Mouse (Mus musculus): ENCODE results near the gene Clstn1. TPM values are rescaled to one million over a fixed set of nuclear protein-coding genes. Genes with fewer than 3 reads are reported as not detected.

Clstn1 gene
- polyA plus RNA-seq, 1 experiment from 2014 or later: 34.3 TPM

- TF ChIP-seq CTCF (IDR thresholded peaks at IDR 0.05; ENCODE audit: low read depth): no peak
- Histone ChIP-seq H3K27me3 (replicated peaks; ENCODE audit: control insufficient read depth, insufficient read depth, low read length) (no peaks in the 10 kb centered on the region), H3K4me3 (ENCODE audit: low read depth, low read length) (no peak overlapping the region), H3K27ac (ENCODE audit: low read depth, low read length) (no peak overlapping the region), H3K4me1 (replicated peaks; ENCODE audit: control insufficient read depth, insufficient read depth, low read length) (no peaks in the 10 kb centered on the region), H3K4me2 (replicated peaks; ENCODE audit: low read depth) (no peak overlapping the region), H3K36me3 (ENCODE audit: control insufficient read depth, insufficient read depth) (peaks cover 50% of the 10 kb centered on the region), H3K9ac (ENCODE audit: low read depth, low read length) (no peak overlapping the region), H3K9me3 (ENCODE audit: control insufficient read depth) (no peaks in the 10 kb centered on the region)
- WGBS: 70% methylated on average over 9 of the region's 9 CpGs
- no peak for ATAC-seq
Observed at GRCm38 (mm10) chr4:149628810-149629209, 42.5 kb downstream of the Clstn1 start.

- H3K27me3 ChIP-seq (replicated peaks; ENCODE audit: control insufficient read depth, insufficient read depth, low read length): no peaks in the 10 kb centered on the region
Observed at GRCm38 (mm10) chr4:149632670-149633307, 46.5 kb downstream of the Clstn1 start.

GRCm38 (mm10) chr4:149634157-149634556 lies 47.9 kb downstream of the Clstn1 start:
- H3K27me3 ChIP-seq (replicated peaks; ENCODE audit: control insufficient read depth, insufficient read depth, low read length): no peaks in the 10 kb centered on the region
- H3K36me3 ChIP-seq (ENCODE audit: control insufficient read depth, insufficient read depth): peaks cover 75% of the 10 kb centered on the region
- no peaks in the 10 kb centered on the region for H3K4me1 ChIP-seq (replicated peaks; ENCODE audit: control insufficient read depth, insufficient read depth, low read length)
- 86% methylated on average over 1 of the region's 1 CpGs for WGBS
- TF ChIP-seq CTCF (IDR thresholded peaks at IDR 0.05; ENCODE audit: low read depth): no peak
- H3K9ac ChIP-seq (ENCODE audit: low read depth, low read length): no peak overlapping the region
- no peak for ATAC-seq
- no peak overlapping the region for H3K4me2 ChIP-seq (replicated peaks; ENCODE audit: low read depth)
- no peaks in the 10 kb centered on the region for H3K9me3 ChIP-seq (ENCODE audit: control insufficient read depth)
- no peak overlapping the region for H3K4me3 ChIP-seq (ENCODE audit: low read depth, low read length)
- no peak overlapping the region for H3K27ac ChIP-seq (ENCODE audit: low read depth, low read length)

More at GRCm38 (mm10) chr4:149632670-149633307, 46.5 kb downstream of the Clstn1 start:
- Histone ChIP-seq H3K36me3 (ENCODE audit: control insufficient read depth, insufficient read depth) (peaks cover 71% of the 10 kb centered on the region), H3K4me2 (replicated peaks; ENCODE audit: low read depth) (no peak overlapping the region), H3K27ac (ENCODE audit: low read depth, low read length) (no peak overlapping the region), H3K9ac (ENCODE audit: low read depth, low read length) (no peak overlapping the region), H3K9me3 (ENCODE audit: control insufficient read depth) (no peaks in the 10 kb centered on the region), H3K4me1 (replicated peaks; ENCODE audit: control insufficient read depth, insufficient read depth, low read length) (no peaks in the 10 kb centered on the region), H3K4me3 (ENCODE audit: low read depth, low read length) (no peak overlapping the region)
- WGBS: 90% methylated on average over 9 of the region's 9 CpGs
- ATAC-seq: no peak
- no peak for TF ChIP-seq CTCF (IDR thresholded peaks at IDR 0.05; ENCODE audit: low read depth)

GRCm38 (mm10) chr4:149634966-149635365 lies 48.7 kb downstream of the Clstn1 start:
- TF ChIP-seq CTCF (IDR thresholded peaks at IDR 0.05; ENCODE audit: low read depth): no peak
- 93% methylated on average over 11 of the region's 11 CpGs for WGBS

GRCm38 (mm10) chr4:149635915-149636415 lies 49.7 kb downstream of the Clstn1 start:
- H3K4me3 ChIP-seq (ENCODE audit: low read depth, low read length): no peak overlapping the region
- 77% methylated on average over 8 of the region's 8 CpGs for WGBS
- no peak overlapping the region for H3K9ac ChIP-seq (ENCODE audit: low read depth, low read length)
- no peak for TF ChIP-seq CTCF (IDR thresholded peaks at IDR 0.05; ENCODE audit: low read depth)
- H3K9me3 ChIP-seq (ENCODE audit: control insufficient read depth): no peaks in the 10 kb centered on the region
- H3K4me2 ChIP-seq (replicated peaks; ENCODE audit: low read depth): no peak overlapping the region
- no peaks in the 10 kb centered on the region for H3K4me1 ChIP-seq (replicated peaks; ENCODE audit: control insufficient read depth, insufficient read depth, low read length)
- peaks cover 70% of the 10 kb centered on the region for H3K36me3 ChIP-seq (ENCODE audit: control insufficient read depth, insufficient read depth)
- H3K27me3 ChIP-seq (replicated peaks; ENCODE audit: control insufficient read depth, insufficient read depth, low read length): no peaks in the 10 kb centered on the region
- no peak overlapping the region for H3K27ac ChIP-seq (ENCODE audit: low read depth, low read length)
- ATAC-seq: no peak

More at GRCm38 (mm10) chr4:149634966-149635365, 48.7 kb downstream of the Clstn1 start:
- Histone ChIP-seq H3K4me3 (ENCODE audit: low read depth, low read length) (no peak overlapping the region), H3K4me2 (replicated peaks; ENCODE audit: low read depth) (no peak overlapping the region), H3K27ac (ENCODE audit: low read depth, low read length) (no peak overlapping the region), H3K9ac (ENCODE audit: low read depth, low read length) (no peak overlapping the region), H3K36me3 (ENCODE audit: control insufficient read depth, insufficient read depth) (peaks cover 73% of the 10 kb centered on the region), H3K27me3 (replicated peaks; ENCODE audit: control insufficient read depth, insufficient read depth, low read length) (no peaks in the 10 kb centered on the region), H3K4me1 (replicated peaks; ENCODE audit: control insufficient read depth, insufficient read depth, low read length) (no peaks in the 10 kb centered on the region), H3K9me3 (ENCODE audit: control insufficient read depth) (no peaks in the 10 kb centered on the region)
- no peak for ATAC-seq

GRCm38 (mm10) chr4:149637942-149638341 lies 51.7 kb downstream of the Clstn1 start:
- 93% methylated on average over 7 of the region's 7 CpGs for WGBS
- no peak for ATAC-seq

More at GRCm38 (mm10) chr4:149637942-149638341, 51.7 kb downstream of the Clstn1 start:
- no peak overlapping the region for H3K27ac ChIP-seq (ENCODE audit: low read depth, low read length)
- H3K4me1 ChIP-seq (replicated peaks; ENCODE audit: control insufficient read depth, insufficient read depth, low read length): no peaks in the 10 kb centered on the region
- TF ChIP-seq CTCF (IDR thresholded peaks at IDR 0.05; ENCODE audit: low read depth): no peak
- no peaks in the 10 kb centered on the region for H3K9me3 ChIP-seq (ENCODE audit: control insufficient read depth)
- peaks cover 63% of the 10 kb centered on the region for H3K36me3 ChIP-seq (ENCODE audit: control insufficient read depth, insufficient read depth)
- no peak overlapping the region for H3K9ac ChIP-seq (ENCODE audit: low read depth, low read length)
- H3K4me2 ChIP-seq (replicated peaks; ENCODE audit: low read depth): no peak overlapping the region
- no peaks in the 10 kb centered on the region for H3K27me3 ChIP-seq (replicated peaks; ENCODE audit: control insufficient read depth, insufficient read depth, low read length)
- no peak overlapping the region for H3K4me3 ChIP-seq (ENCODE audit: low read depth, low read length)
